Mouse (Mus musculus) liver, embryonic 14.5 days (tissue): ENCODE data around the gene Podxl2.

Experiments
- CTCF ChIP-seq: IDR thresholded peaks from 2 replicates; pipeline ENCODE4 v1.5.1; 2016; ENCODE audit warnings: antibody characterized with exemption, low read depth, control low read depth
- EP300 ChIP-seq: IDR thresholded peaks from 2 replicates; pipeline ENCODE4 v1.6.1; 2016; ENCODE audit warnings: antibody characterized with exemption, low read depth

DNA sequence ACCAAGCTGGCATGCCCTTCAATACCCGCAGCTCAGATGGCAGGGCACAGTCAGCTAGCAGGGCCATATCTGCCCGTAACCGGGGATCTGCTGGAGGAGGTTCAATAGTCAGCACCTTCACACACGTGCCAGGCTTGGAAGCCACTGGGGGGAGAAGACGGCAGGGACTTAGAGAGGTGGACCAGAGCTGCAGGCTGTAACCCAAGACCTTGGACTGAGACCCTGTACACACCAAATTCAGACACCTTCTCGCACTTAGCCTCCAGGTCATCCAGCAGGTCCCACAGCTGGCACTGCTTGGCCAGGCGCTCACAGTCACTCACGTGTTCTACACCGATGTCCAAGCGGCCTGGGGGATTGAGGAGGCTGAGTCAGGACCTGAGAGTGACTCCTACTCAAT lies 36.2 kb downstream of the Podxl2 start:
- TF ChIP-seq CTCF, result no peak
- no peak for TF ChIP-seq EP300
